Mouse (Mus musculus) liver, embryonic 11.5 days (tissue): ENCODE data around the gene Dennd1a. TPM values are rescaled to one million over a fixed set of nuclear protein-coding genes. Genes with fewer than 3 reads are reported as not detected.

Experiments used
- ATAC-seq: fragments of 200-750 bp; cut with Nextera tagmentation; replicated peaks from 2 replicates; pipeline ENCODE4 v1.8.0; 2017; ENCODE audit warnings: moderate number of reproducible peaks, mild to moderate bottlenecking, moderate TSS enrichment, moderate library complexity; ENCODE audit not compliant: low FRiP score
- DNase-seq: peaks from one replicate; pipeline ENCODE4 v3.0.0-alpha.2; 2017; ENCODE audit warnings: low spot score
- H3K27ac ChIP-seq: fragments of 300-500 bp; sonication (generic); 2 replicates; pipeline ENCODE4 v1.5.1; 2014; ENCODE audit warnings: mild to moderate bottlenecking, low read depth, low read length, control low read depth
- H3K27me3 ChIP-seq: fragments of 300-500 bp; sonication (generic); replicated peaks from 2 replicates; pipeline ENCODE4 v1.6.1; 2014; ENCODE audit warnings: low read length, mixed read lengths; ENCODE audit not compliant: control insufficient read depth, insufficient read depth
- H3K36me3 ChIP-seq: fragments of 300-500 bp; sonication (generic); 2 replicates; pipeline ENCODE4 v1.6.1; 2014; ENCODE audit warnings: mild to moderate bottlenecking, low read length, moderate library complexity, mixed read lengths; ENCODE audit not compliant: control insufficient read depth, insufficient read depth
- H3K4me1 ChIP-seq: fragments of 300-500 bp; sonication (generic); replicated peaks from 2 replicates; pipeline ENCODE4 v1.6.1; 2014; ENCODE audit warnings: low read length, mixed read lengths; ENCODE audit not compliant: control insufficient read depth, insufficient read depth
- H3K4me2 ChIP-seq: fragments of 300-500 bp; sonication (generic); 2 replicates; pipeline ENCODE4 v1.6.1; 2014; ENCODE audit warnings: mild to moderate bottlenecking, control low read depth, moderate library complexity
- H3K4me3 ChIP-seq: fragments of 300-500 bp; sonication (generic); 2 replicates; pipeline ENCODE4 v1.5.1; 2014; ENCODE audit warnings: low read depth, low read length, control low read depth
- H3K9ac ChIP-seq: fragments of 300-500 bp; sonication (generic); 2 replicates; pipeline ENCODE4 v1.6.1; 2014; ENCODE audit warnings: low read depth, low read length, control low read depth
- H3K9me3 ChIP-seq: fragments of 300-500 bp; sonication (generic); 2 replicates; pipeline ENCODE4 v1.6.1; 2016; ENCODE audit warnings: low read length, inconsistent platforms, mixed read lengths; ENCODE audit not compliant: control insufficient read depth
- WGBS: fragments of 180-500 bp; shearing (Covaris S2); extraction: QIAGEN DNeasy Blood & Tissue Kit; methylation state at CpG from one replicate; pipeline ENCODE4 v1.1.7; 2014; 5-methylcytosine and 5-hydroxymethylcytosine counted together
- polyA plus RNA-seq: library from polyadenylated mRNA; unstranded; fragments of >200 nt; fragmentation: Nextera tagmentation; extraction: Ambion mirVana; gene quantifications from 2 replicates; pipeline ENCODE4 v1.2.1, GENCODE M21; 2014

The Dennd1a gene
- polyA plus RNA-seq, 1 experiment from 2014 or later, result 10.6 TPM

GRCm38 (mm10) chr2:37856955-37857354 is 430.2 kb downstream of the Dennd1a start:
- no peak overlapping the region for H3K9ac ChIP-seq
- H3K9me3 ChIP-seq, result no peaks in the 10 kb centered on the region
- no peaks in the 10 kb centered on the region for H3K27me3 ChIP-seq
- H3K4me2 ChIP-seq, result no peak overlapping the region
- H3K4me3 ChIP-seq, result no peak overlapping the region
- H3K36me3 ChIP-seq, result no peaks in the 10 kb centered on the region
- no peak overlapping the region for H3K27ac ChIP-seq
- no peak for DNase-seq
- no peak for ATAC-seq
- WGBS, result 60% methylated on average over 3 of the region's 3 CpGs
- H3K4me1 ChIP-seq, result no peaks in the 10 kb centered on the region

- Histone ChIP-seq H3K36me3 (no peaks in the 10 kb centered on the region), H3K4me2 (no peak overlapping the region), H3K4me3 (no peak overlapping the region), H3K9me3 (no peaks in the 10 kb centered on the region), H3K27me3 (no peaks in the 10 kb centered on the region), H3K27ac (no peak overlapping the region), H3K9ac (no peak overlapping the region), H3K4me1 (no peaks in the 10 kb centered on the region)
- DNase-seq (no peak), ATAC-seq (no peak)
- WGBS, result 82% methylated on average over 2 of the region's 2 CpGs
Measured at GRCm38 (mm10) chr2:37855226-37855625, 432.0 kb downstream of the Dennd1a start.

GRCm38 (mm10) chr2:37853878-37854435 is 433.2 kb downstream of the Dennd1a start:
- H3K4me2 ChIP-seq, result no peak overlapping the region
- no peaks in the 10 kb centered on the region for H3K4me1 ChIP-seq
- WGBS, result 76% methylated on average over 1 of the region's 1 CpGs
- H3K4me3 ChIP-seq, result no peak overlapping the region
- DNase-seq (no peak), ATAC-seq (no peak)
- no peaks in the 10 kb centered on the region for H3K36me3 ChIP-seq
- no peak overlapping the region for H3K27ac ChIP-seq
- no peaks in the 10 kb centered on the region for H3K27me3 ChIP-seq
- no peak overlapping the region for H3K9ac ChIP-seq
- H3K9me3 ChIP-seq, result no peaks in the 10 kb centered on the region

- WGBS, result 86% methylated on average over 1 of the region's 1 CpGs
Measured at GRCm38 (mm10) chr2:37850626-37851025, 436.6 kb downstream of the Dennd1a start.

GRCm38 (mm10) chr2:37849357-37849756 is 437.8 kb downstream of the Dennd1a start:
- Histone ChIP-seq H3K4me3 (no peak overlapping the region), H3K9ac (no peak overlapping the region), H3K27me3 (no peaks in the 10 kb centered on the region), H3K9me3 (no peaks in the 10 kb centered on the region), H3K27ac (no peak overlapping the region), H3K4me2 (no peak overlapping the region), H3K36me3 (no peaks in the 10 kb centered on the region), H3K4me1 (no peaks in the 10 kb centered on the region)
- 78% methylated on average over 3 of the region's 3 CpGs for WGBS
- no peak for ATAC-seq
- DNase-seq, result no peak

More at GRCm38 (mm10) chr2:37850626-37851025, 436.6 kb downstream of the Dennd1a start:
- Histone ChIP-seq H3K4me1 (no peaks in the 10 kb centered on the region), H3K36me3 (no peaks in the 10 kb centered on the region), H3K27me3 (no peaks in the 10 kb centered on the region), H3K9me3 (no peaks in the 10 kb centered on the region), H3K9ac (no peak overlapping the region), H3K4me3 (no peak overlapping the region), H3K27ac (no peak overlapping the region), H3K4me2 (no peak overlapping the region)
- DNase-seq, result no peak
- ATAC-seq, result no peak

GRCm38 (mm10) chr2:37842719-37843118 is 444.5 kb downstream of the Dennd1a start:
- Histone ChIP-seq H3K27me3 (no peaks in the 10 kb centered on the region), H3K27ac (no peak overlapping the region), H3K4me1 (peaks cover 5% of the 10 kb centered on the region; the same call in 1 of the 2 replicates), H3K9me3 (no peaks in the 10 kb centered on the region), H3K4me2 (no peak overlapping the region), H3K36me3 (no peaks in the 10 kb centered on the region; the same call in 1 of the 2 replicates), H3K9ac (no peak overlapping the region), H3K4me3 (no peak overlapping the region)
- 55% methylated on average over 4 of the region's 4 CpGs for WGBS
- no peak for DNase-seq
- ATAC-seq, result no peak

- Histone ChIP-seq H3K4me1 (peaks cover 5% of the 10 kb centered on the region; the same call in 1 of the 2 replicates), H3K4me3 (no peak overlapping the region), H3K27me3 (no peaks in the 10 kb centered on the region), H3K4me2 (no peak overlapping the region), H3K36me3 (no peaks in the 10 kb centered on the region; the same call in 1 of the 2 replicates), H3K9me3 (no peaks in the 10 kb centered on the region), H3K9ac (no peak overlapping the region), H3K27ac (no peak overlapping the region)
- ATAC-seq (no peak), DNase-seq (no peak)
- 30% methylated on average over 7 of the region's 7 CpGs for WGBS
Measured at GRCm38 (mm10) chr2:37842151-37842569, 445.0 kb downstream of the Dennd1a start.

- Histone ChIP-seq H3K4me1 (peaks cover 5% of the 10 kb centered on the region; the same call in 1 of the 2 replicates), H3K36me3 (no peaks in the 10 kb centered on the region; the same call in 1 of the 2 replicates), H3K27ac (no peak overlapping the region), H3K4me3 (no peak overlapping the region), H3K9ac (no peak overlapping the region), H3K9me3 (no peaks in the 10 kb centered on the region), H3K27me3 (no peaks in the 10 kb centered on the region), H3K4me2 (no peak overlapping the region)
- ATAC-seq (no peak), DNase-seq (no peak)
Measured at GRCm38 (mm10) chr2:37839922-37840321, 447.3 kb downstream of the Dennd1a start.

GRCm38 (mm10) chr2:37838202-37838984 is 448.8 kb downstream of the Dennd1a start:
- H3K9ac ChIP-seq, result no peak overlapping the region
- H3K4me1 ChIP-seq, result peaks cover 5% of the 10 kb centered on the region; the same call in 1 of the 2 replicates
- H3K27ac ChIP-seq, result no peak overlapping the region
- ATAC-seq (no peak), DNase-seq (no peak)
- WGBS, result 81% methylated on average over 7 of the region's 7 CpGs
- H3K4me3 ChIP-seq, result no peak overlapping the region
- no peak overlapping the region for H3K4me2 ChIP-seq
- no peaks in the 10 kb centered on the region; the same call in 1 of the 2 replicates for H3K36me3 ChIP-seq
- no peaks in the 10 kb centered on the region for H3K27me3 ChIP-seq
- no peaks in the 10 kb centered on the region for H3K9me3 ChIP-seq
